Mouse (Mus musculus) forebrain, postnatal 0 days (tissue): ENCODE measurements around the gene Vat1l. TPM values are rescaled to one million over a fixed set of nuclear protein-coding genes. Genes with fewer than 3 reads are reported as not detected.
A peak's percentile ranks its signal among the peaks of the same experiment; 100 is the strongest.

Experiments used
- ATAC-seq: fragments of 200-750 bp; cut with Nextera tagmentation; 2 replicates; pipeline ENCODE4 v1.8.0; 2017; ENCODE audit warnings: mild to moderate bottlenecking, moderate library complexity
- DNase-seq: peaks from one replicate; pipeline ENCODE4 v3.0.0-alpha.2; 2015
- H3K27ac ChIP-seq: fragments of 300-500 bp; sonication (generic); 2 replicates; pipeline ENCODE4 v1.5.1; 2014; ENCODE audit warnings: low read depth, mild to moderate bottlenecking, antibody characterized with exemption, low read length, moderate library complexity, mixed read lengths
- H3K27me3 ChIP-seq: fragments of 300-500 bp; sonication (generic); 2 replicates; pipeline ENCODE4 v1.6.1; 2014; ENCODE audit warnings: mild to moderate bottlenecking, low read length, mixed read lengths; ENCODE audit not compliant: insufficient read depth
- H3K36me3 ChIP-seq: fragments of 300-500 bp; sonication (generic); 2 replicates; pipeline ENCODE4 v1.6.1; 2014; ENCODE audit warnings: mild to moderate bottlenecking, moderate library complexity; ENCODE audit not compliant: insufficient read depth
- H3K4me1 ChIP-seq: fragments of 300-500 bp; sonication (generic); 2 replicates; pipeline ENCODE4 v1.6.1; 2014; ENCODE audit warnings: antibody characterized with exemption; ENCODE audit not compliant: insufficient read depth
- H3K4me2 ChIP-seq: fragments of 300-500 bp; sonication (generic); 2 replicates; pipeline ENCODE4 v1.6.1; 2014; ENCODE audit warnings: low read depth, mild to moderate bottlenecking, moderate library complexity
- H3K4me3 ChIP-seq: fragments of 300-500 bp; sonication (generic); 2 replicates; pipeline ENCODE4 v1.5.1; 2014; ENCODE audit warnings: low read depth, low read length, mixed read lengths
- H3K9ac ChIP-seq: fragments of 300-500 bp; sonication (generic); 2 replicates; pipeline ENCODE4 v1.6.1; 2014; ENCODE audit warnings: mild to moderate bottlenecking
- H3K9me3 ChIP-seq: fragments of 300-500 bp; sonication (generic); 2 replicates; pipeline ENCODE4 v1.6.1; 2016; ENCODE audit warnings: low read length
- CTCF ChIP-seq: sonication (generic); IDR thresholded peaks from 2 replicates; pipeline ENCODE4 v1.5.1; 2016; ENCODE audit warnings: antibody characterized with exemption, control low read depth, low read depth
- WGBS: fragments of 180-500 bp; shearing (Covaris S2); extraction: QIAGEN DNeasy Blood & Tissue Kit; methylation state at CpG from one replicate; pipeline ENCODE4 v1.1.7; 2014; 5-methylcytosine and 5-hydroxymethylcytosine counted together
- polyA plus RNA-seq: library from polyadenylated mRNA; unstranded; fragments of >200 nt; fragmentation: Nextera tagmentation; extraction: Ambion mirVana; gene quantifications from 2 replicates; pipeline ENCODE4 v1.2.1, GENCODE M21; 2015
- total RNA-seq: library from RNA; depleted of rRNA; stranded (reverse); fragments of >200 nt; gene quantifications from 2 replicates; pipeline ENCODE4 v1.2.3, GENCODE M21; 2014

Vat1l gene
- total and polyA plus RNA-seq, 2 experiments from 2014 or later: 42.1 to 156 TPM

DNA sequence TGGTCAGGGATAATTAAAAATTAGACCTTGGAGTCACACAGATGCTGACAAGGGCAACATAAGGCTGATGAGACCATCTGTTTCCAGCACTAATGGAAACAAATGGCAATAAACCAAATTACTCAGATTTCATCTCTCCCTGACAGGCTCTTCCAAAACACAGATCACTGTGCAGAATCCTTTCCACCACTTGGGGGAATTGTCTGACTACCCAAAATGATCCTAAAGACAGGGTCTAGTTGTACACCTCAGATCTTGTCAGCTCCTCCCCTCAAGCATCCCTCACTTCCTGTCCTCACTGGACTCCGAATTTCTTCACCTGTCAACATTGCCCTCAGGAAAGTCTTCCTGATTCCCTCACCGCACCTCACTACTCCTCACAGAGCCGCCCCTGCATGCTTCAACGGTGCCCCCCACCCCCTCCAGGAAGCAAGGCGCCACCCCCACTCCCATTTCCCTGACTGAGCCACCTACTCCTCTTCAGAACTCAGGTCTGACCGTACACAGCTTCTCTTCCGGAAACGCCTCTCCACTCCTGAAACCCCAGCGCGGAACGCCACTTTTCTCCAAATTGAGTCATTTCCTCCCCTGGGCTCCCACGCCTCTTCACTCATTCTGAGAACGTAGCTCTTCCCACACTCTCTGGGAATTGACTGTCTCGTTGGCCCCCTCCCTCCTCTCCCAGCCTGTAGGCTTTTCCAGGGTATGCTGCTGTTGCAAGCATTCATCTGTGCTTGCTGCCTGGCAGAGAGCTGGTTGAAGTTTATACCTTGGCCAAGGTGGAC lies 146.4 kb downstream of the Vat1l start:
- ATAC-seq (no peak; the same call in 1 of the 2 replicates), DNase-seq (no peak)
- WGBS: 76% methylated on average over 14 of the region's 14 CpGs
- H3K4me3 ChIP-seq: no peak overlapping the region
- H3K4me2 ChIP-seq: no peak overlapping the region
- H3K27ac ChIP-seq: no peak overlapping the region
- no peaks in the 10 kb centered on the region for H3K4me1 ChIP-seq
- no peak for TF ChIP-seq CTCF
- no peak overlapping the region for H3K9ac ChIP-seq
- no peaks in the 10 kb centered on the region for H3K36me3 ChIP-seq
- no peaks in the 10 kb centered on the region for H3K27me3 ChIP-seq
- H3K9me3 ChIP-seq: no peaks in the 10 kb centered on the region

DNA sequence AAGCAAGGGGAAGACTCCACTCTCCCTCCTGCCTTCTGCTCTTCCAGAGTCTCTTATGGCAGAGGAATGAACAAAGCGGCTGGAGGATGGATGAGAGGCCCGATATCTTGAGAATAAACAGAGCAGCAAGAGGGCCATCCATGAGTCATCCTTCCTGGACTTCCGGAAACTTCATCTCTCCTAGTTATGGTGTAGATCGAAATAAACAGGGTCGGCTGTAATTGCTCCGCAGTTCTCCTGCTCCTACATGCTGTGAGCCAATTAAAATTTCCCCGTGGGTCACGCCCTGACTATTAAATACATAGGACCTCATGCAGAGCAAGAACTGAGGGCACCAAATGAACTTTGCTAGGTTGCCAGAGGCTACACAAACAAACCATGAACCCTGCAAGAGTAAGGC lies 155.1 kb downstream of the Vat1l start:
- Histone ChIP-seq H3K36me3 (no peaks in the 10 kb centered on the region; the same call in 1 of the 2 replicates), H3K4me3 (no peak overlapping the region), H3K4me2 (no peak overlapping the region), H3K27ac (no peak overlapping the region), H3K4me1 (no peaks in the 10 kb centered on the region), H3K9ac (no peak overlapping the region), H3K9me3 (no peaks in the 10 kb centered on the region), H3K27me3 (no peaks in the 10 kb centered on the region)
- ATAC-seq (no peak), DNase-seq (no peak)
- TF ChIP-seq CTCF: no peak
- 40% methylated on average over 8 of the region's 8 CpGs for WGBS

DNA sequence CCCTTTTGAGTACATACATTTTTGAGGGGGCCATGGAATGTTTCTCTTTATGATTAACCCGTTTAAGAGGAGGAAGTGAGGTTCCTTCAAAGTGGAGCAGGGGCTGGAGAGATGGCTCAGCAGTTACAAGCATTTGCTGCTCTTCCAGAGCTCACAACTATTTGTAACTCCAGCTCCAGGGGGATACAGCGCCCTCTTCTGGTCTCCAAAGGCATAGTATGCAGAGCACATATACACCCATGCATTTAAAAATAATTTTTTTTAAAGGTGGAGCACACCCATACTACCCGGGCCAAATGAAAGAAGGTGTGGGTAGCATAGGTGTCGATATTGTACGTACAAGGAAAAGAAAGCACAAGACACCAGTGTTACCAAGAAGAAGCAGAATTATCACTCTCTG lies 157.8 kb downstream of the Vat1l start:
- H3K4me2 ChIP-seq: no peak overlapping the region
- no peaks in the 10 kb centered on the region for H3K4me1 ChIP-seq
- ATAC-seq (no peak), DNase-seq (peak; percentile 29)
- no peaks in the 10 kb centered on the region for H3K9me3 ChIP-seq
- 71% methylated on average over 5 of the region's 5 CpGs for WGBS
- H3K36me3 ChIP-seq: no peaks in the 10 kb centered on the region; the same call in 1 of the 2 replicates
- H3K4me3 ChIP-seq: no peak overlapping the region
- peak; percentile 53 for TF ChIP-seq CTCF
- H3K27ac ChIP-seq: no peak overlapping the region
- H3K9ac ChIP-seq: no peak overlapping the region
- no peaks in the 10 kb centered on the region for H3K27me3 ChIP-seq

DNA sequence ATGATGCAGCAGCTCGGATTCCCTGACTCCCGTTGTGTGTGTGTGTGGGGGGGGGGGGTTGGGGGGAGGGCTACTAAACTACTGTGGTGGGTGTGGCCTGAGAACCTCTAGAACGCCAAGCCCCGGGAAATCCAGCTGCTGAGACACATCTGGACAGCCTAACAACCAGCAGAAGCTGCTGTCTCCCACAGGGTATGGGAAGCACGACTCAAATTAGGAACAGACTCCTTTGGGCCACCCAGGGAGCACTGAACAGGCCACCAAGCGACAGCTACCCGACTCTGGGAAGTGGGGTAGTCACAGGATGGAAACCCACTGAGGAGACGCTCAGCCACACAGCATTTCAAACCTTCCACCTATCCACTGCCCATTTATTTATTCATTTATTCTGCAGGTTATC lies 158.2 kb downstream of the Vat1l start:
- Histone ChIP-seq H3K4me3 (no peak overlapping the region), H3K9me3 (no peaks in the 10 kb centered on the region), H3K27ac (no peak overlapping the region), H3K36me3 (no peaks in the 10 kb centered on the region; the same call in 1 of the 2 replicates), H3K4me1 (no peaks in the 10 kb centered on the region), H3K27me3 (no peaks in the 10 kb centered on the region), H3K4me2 (no peak overlapping the region), H3K9ac (no peak overlapping the region)
- ATAC-seq (no peak), DNase-seq (no peak)
- no peak for TF ChIP-seq CTCF
- WGBS: 69% methylated on average over 8 of the region's 8 CpGs

DNA sequence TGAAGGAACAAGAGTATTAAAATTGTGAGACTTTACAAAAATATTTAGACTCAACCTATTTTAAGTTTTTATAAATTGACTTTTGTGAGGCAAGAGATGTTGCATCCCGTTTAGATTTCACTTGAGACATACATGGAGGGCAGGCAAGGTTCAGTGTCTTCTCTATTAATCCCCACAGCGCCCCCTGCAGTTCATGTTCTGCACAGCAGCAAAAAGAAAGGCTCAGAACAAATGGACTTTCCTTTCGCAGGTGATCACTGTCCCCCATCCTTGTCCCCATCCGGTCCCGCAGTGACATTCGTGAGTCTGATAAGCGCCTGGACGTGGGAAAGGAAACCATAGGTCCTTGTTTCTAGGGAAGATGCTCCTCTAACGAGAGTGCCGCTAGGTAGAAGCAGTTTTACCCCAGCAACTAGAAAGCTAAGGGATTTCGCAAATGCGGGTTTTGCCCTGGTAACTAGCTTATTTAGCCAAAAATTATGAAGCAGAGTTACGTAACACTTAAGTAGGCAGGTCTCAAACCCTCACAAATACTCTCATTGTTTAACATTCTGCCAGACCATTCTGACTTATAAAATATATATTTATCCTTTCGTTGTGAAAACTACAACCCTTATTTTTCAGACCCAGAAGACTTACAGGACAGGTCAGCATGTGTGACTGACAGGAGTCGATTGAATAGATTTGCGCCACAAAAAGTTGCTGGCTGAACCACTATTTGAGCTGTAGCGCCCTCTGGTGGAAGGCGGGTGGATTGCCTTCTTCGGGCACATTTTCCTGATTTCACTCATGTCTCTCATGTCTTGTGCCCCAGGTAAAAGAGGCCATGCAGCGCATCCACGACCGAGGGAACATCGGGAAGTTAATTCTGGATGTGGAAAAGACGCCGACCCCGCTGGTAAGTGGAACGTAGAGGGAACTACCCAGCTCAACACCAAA lies 163.9 kb downstream of the Vat1l start:
- Histone ChIP-seq H3K27me3 (no peaks in the 10 kb centered on the region), H3K4me3 (no peak overlapping the region), H3K4me2 (peak overlapping the region; percentile 3), H3K9ac (no peak overlapping the region), H3K36me3 (no peaks in the 10 kb centered on the region; the same call in 1 of the 2 replicates), H3K27ac (no peak overlapping the region), H3K4me1 (no peaks in the 10 kb centered on the region), H3K9me3 (no peaks in the 10 kb centered on the region)
- ATAC-seq (no peak), DNase-seq (peak; percentile 82)
- WGBS: 42% methylated on average over 27 of the region's 27 CpGs
- TF ChIP-seq CTCF: peak; percentile 96

DNA sequence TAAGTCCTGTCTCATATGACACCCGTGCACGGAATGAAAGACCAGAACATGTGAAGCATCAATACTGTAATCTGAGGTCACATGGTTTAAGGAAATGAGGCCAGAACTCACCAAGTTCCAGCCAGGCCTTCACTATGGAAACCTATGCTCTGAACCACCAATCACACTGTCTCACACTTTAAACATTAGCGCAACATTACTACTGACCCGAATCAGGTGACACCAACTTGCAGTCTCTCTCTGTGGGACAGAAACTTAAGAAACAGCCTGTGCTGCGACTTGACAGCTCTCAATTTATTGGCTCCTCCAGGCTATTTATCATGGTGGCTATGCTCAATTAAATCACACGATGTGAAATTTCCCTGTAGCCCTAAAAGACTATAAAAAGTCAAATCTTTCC lies 169.0 kb downstream of the Vat1l start:
- Histone ChIP-seq H3K4me2 (no peak overlapping the region), H3K9ac (no peak overlapping the region), H3K4me3 (no peak overlapping the region), H3K4me1 (no peaks in the 10 kb centered on the region), H3K36me3 (no peaks in the 10 kb centered on the region), H3K27me3 (no peaks in the 10 kb centered on the region), H3K9me3 (no peaks in the 10 kb centered on the region), H3K27ac (no peak overlapping the region)
- no peak for TF ChIP-seq CTCF
- ATAC-seq: no peak
- 89% methylated on average over 6 of the region's 6 CpGs for WGBS
- DNase-seq: no peak

DNA sequence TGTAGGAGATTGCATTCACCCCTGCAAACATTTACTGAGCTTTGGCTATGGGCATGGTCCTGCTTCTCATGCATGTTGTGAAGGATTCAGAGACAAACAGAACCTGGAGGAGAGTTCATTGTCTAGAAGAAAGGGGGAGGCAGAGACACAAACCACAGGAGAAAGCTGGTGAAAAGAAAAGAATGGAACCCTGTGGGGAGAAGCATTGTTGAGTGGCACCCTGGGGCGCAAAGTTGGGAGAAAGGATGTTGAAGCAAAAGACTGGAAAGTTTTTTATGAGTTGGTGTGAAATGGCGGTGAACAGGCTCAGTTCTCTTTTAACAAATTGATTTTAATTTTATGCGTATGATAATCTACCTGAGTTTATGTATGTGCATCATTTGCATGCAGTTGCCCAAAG lies 178.8 kb downstream of the Vat1l start:
- H3K36me3 ChIP-seq: no peaks in the 10 kb centered on the region
- H3K4me1 ChIP-seq: no peaks in the 10 kb centered on the region
- no peak overlapping the region for H3K4me2 ChIP-seq
- no peak overlapping the region for H3K27ac ChIP-seq
- H3K27me3 ChIP-seq: no peaks in the 10 kb centered on the region
- ATAC-seq (no peak), DNase-seq (no peak)
- H3K4me3 ChIP-seq: no peak overlapping the region
- no peak overlapping the region for H3K9ac ChIP-seq
- no peak for TF ChIP-seq CTCF
- WGBS: 73% methylated on average over 3 of the region's 3 CpGs
- no peaks in the 10 kb centered on the region for H3K9me3 ChIP-seq
